Mouse (Mus musculus): Measurements from ENCODE around the gene Kdm5b. TPM values are rescaled to one million over a fixed set of nuclear protein-coding genes. Genes with fewer than 3 reads are reported as not detected.

Kdm5b gene
- polyA plus RNA-seq, 1 experiment from 2014 or later: 74.0 TPM

GRCm38 (mm10) chr1:134570171-134570570 is 10.2 kb downstream of the Kdm5b start:
- Histone ChIP-seq H3K27ac (ENCODE audit: low read depth, low read length) (no peak overlapping the region), H3K4me2 (no peak overlapping the region), H3K4me1 (ENCODE audit: control insufficient read depth, insufficient read depth, low read length) (no peaks in the 10 kb centered on the region; the same call in 1 of the 2 replicates), H3K36me3 (ENCODE audit: control insufficient read depth, insufficient read depth, low read length) (no peaks in the 10 kb centered on the region), H3K27me3 (ENCODE audit: control insufficient read depth, insufficient read depth, low read length) (no peaks in the 10 kb centered on the region), H3K9ac (ENCODE audit: low read length) (no peak overlapping the region), H3K9me3 (ENCODE audit: control insufficient read depth, low read length) (no peaks in the 10 kb centered on the region), H3K4me3 (ENCODE audit: low read depth, low read length) (no peak overlapping the region)
- 93% methylated on average over 9 of the region's 9 CpGs for WGBS
- DNase-seq (ENCODE audit: low spot score, missing footprints) (no peak), ATAC-seq (ENCODE audit: low FRiP score) (no peak)

GRCm38 (mm10) chr1:134570631-134571030 is 10.7 kb downstream of the Kdm5b start:
- no peaks in the 10 kb centered on the region for H3K36me3 ChIP-seq (ENCODE audit: control insufficient read depth, insufficient read depth, low read length)
- H3K4me1 ChIP-seq (ENCODE audit: control insufficient read depth, insufficient read depth, low read length): no peaks in the 10 kb centered on the region
- H3K9ac ChIP-seq (ENCODE audit: low read length): no peak overlapping the region
- no peak overlapping the region for H3K4me2 ChIP-seq
- 48% methylated on average over 3 of the region's 3 CpGs for WGBS
- ATAC-seq (ENCODE audit: low FRiP score) (no peak), DNase-seq (ENCODE audit: low spot score, missing footprints) (no peak)
- no peaks in the 10 kb centered on the region for H3K27me3 ChIP-seq (ENCODE audit: control insufficient read depth, insufficient read depth, low read length)
- no peak overlapping the region for H3K4me3 ChIP-seq (ENCODE audit: low read depth, low read length)
- H3K27ac ChIP-seq (ENCODE audit: low read depth, low read length): no peak overlapping the region
- no peaks in the 10 kb centered on the region for H3K9me3 ChIP-seq (ENCODE audit: control insufficient read depth, low read length)

GRCm38 (mm10) chr1:134573300-134573931 is 13.4 kb downstream of the Kdm5b start:
- no peak for DNase-seq (ENCODE audit: low spot score, missing footprints)
- no peak for ATAC-seq (ENCODE audit: low FRiP score)
- no peaks in the 10 kb centered on the region for H3K36me3 ChIP-seq (ENCODE audit: control insufficient read depth, insufficient read depth, low read length)
- H3K4me3 ChIP-seq (ENCODE audit: low read depth, low read length): no peak overlapping the region
- no peaks in the 10 kb centered on the region for H3K9me3 ChIP-seq (ENCODE audit: control insufficient read depth, low read length)
- 73% methylated on average over 1 of the region's 1 CpGs for WGBS
- H3K27me3 ChIP-seq (ENCODE audit: control insufficient read depth, insufficient read depth, low read length): no peaks in the 10 kb centered on the region
- no peak overlapping the region for H3K4me2 ChIP-seq
- H3K4me1 ChIP-seq (ENCODE audit: control insufficient read depth, insufficient read depth, low read length): no peaks in the 10 kb centered on the region
- no peak overlapping the region for H3K9ac ChIP-seq (ENCODE audit: low read length)
- no peak overlapping the region for H3K27ac ChIP-seq (ENCODE audit: low read depth, low read length)

- 74% methylated on average over 5 of the region's 5 CpGs for WGBS
- no peak overlapping the region for H3K9ac ChIP-seq (ENCODE audit: low read length)
- no peaks in the 10 kb centered on the region for H3K27me3 ChIP-seq (ENCODE audit: control insufficient read depth, insufficient read depth, low read length)
- no peaks in the 10 kb centered on the region for H3K9me3 ChIP-seq (ENCODE audit: control insufficient read depth, low read length)
- H3K4me1 ChIP-seq (ENCODE audit: control insufficient read depth, insufficient read depth, low read length): no peaks in the 10 kb centered on the region
- DNase-seq (ENCODE audit: low spot score, missing footprints): no peak
- H3K4me3 ChIP-seq (ENCODE audit: low read depth, low read length): no peak overlapping the region
- H3K27ac ChIP-seq (ENCODE audit: low read depth, low read length): no peak overlapping the region
- ATAC-seq (ENCODE audit: low FRiP score): no peak
- H3K4me2 ChIP-seq: no peak overlapping the region
- H3K36me3 ChIP-seq (ENCODE audit: control insufficient read depth, insufficient read depth, low read length): no peaks in the 10 kb centered on the region
Measured at GRCm38 (mm10) chr1:134573932-134574315, 14.0 kb downstream of the Kdm5b start.

GRCm38 (mm10) chr1:134577384-134578120 is 17.6 kb downstream of the Kdm5b start:
- DNase-seq (ENCODE audit: low spot score, missing footprints) (no peak), ATAC-seq (ENCODE audit: low FRiP score) (no peak)
- Histone ChIP-seq H3K36me3 (ENCODE audit: control insufficient read depth, insufficient read depth, low read length) (no peaks in the 10 kb centered on the region), H3K9ac (ENCODE audit: low read length) (no peak overlapping the region), H3K9me3 (ENCODE audit: control insufficient read depth, low read length) (no peaks in the 10 kb centered on the region), H3K4me3 (ENCODE audit: low read depth, low read length) (no peak overlapping the region), H3K4me2 (no peak overlapping the region), H3K27me3 (ENCODE audit: control insufficient read depth, insufficient read depth, low read length) (no peaks in the 10 kb centered on the region), H3K27ac (ENCODE audit: low read depth, low read length) (no peak overlapping the region), H3K4me1 (ENCODE audit: control insufficient read depth, insufficient read depth, low read length) (no peaks in the 10 kb centered on the region)
- 84% methylated on average over 6 of the region's 6 CpGs for WGBS

GRCm38 (mm10) chr1:134580796-134581195 is 20.8 kb downstream of the Kdm5b start:
- no peak overlapping the region for H3K27ac ChIP-seq (ENCODE audit: low read depth, low read length)
- 99% methylated on average over 2 of the region's 2 CpGs for WGBS
- H3K4me2 ChIP-seq: no peak overlapping the region
- H3K36me3 ChIP-seq (ENCODE audit: control insufficient read depth, insufficient read depth, low read length): no peaks in the 10 kb centered on the region; the same call in 1 of the 2 replicates
- ATAC-seq (ENCODE audit: low FRiP score): no peak
- H3K9ac ChIP-seq (ENCODE audit: low read length): no peak overlapping the region
- no peak for DNase-seq (ENCODE audit: low spot score, missing footprints)
- no peaks in the 10 kb centered on the region for H3K4me1 ChIP-seq (ENCODE audit: control insufficient read depth, insufficient read depth, low read length)
- no peaks in the 10 kb centered on the region for H3K27me3 ChIP-seq (ENCODE audit: control insufficient read depth, insufficient read depth, low read length)
- H3K4me3 ChIP-seq (ENCODE audit: low read depth, low read length): no peak overlapping the region
- no peaks in the 10 kb centered on the region for H3K9me3 ChIP-seq (ENCODE audit: control insufficient read depth, low read length)

- ATAC-seq (ENCODE audit: low FRiP score) (no peak), DNase-seq (ENCODE audit: low spot score, missing footprints) (no peak)
- Histone ChIP-seq H3K4me1 (ENCODE audit: control insufficient read depth, insufficient read depth, low read length) (no peaks in the 10 kb centered on the region), H3K27me3 (ENCODE audit: control insufficient read depth, insufficient read depth, low read length) (no peaks in the 10 kb centered on the region), H3K9ac (ENCODE audit: low read length) (no peak overlapping the region), H3K9me3 (ENCODE audit: control insufficient read depth, low read length) (no peaks in the 10 kb centered on the region), H3K36me3 (ENCODE audit: control insufficient read depth, insufficient read depth, low read length) (no peaks in the 10 kb centered on the region; the same call in 1 of the 2 replicates), H3K4me3 (ENCODE audit: low read depth, low read length) (no peak overlapping the region), H3K27ac (ENCODE audit: low read depth, low read length) (no peak overlapping the region), H3K4me2 (no peak overlapping the region)
- 88% methylated on average over 3 of the region's 3 CpGs for WGBS
Measured at GRCm38 (mm10) chr1:134583560-134583959, 23.6 kb downstream of the Kdm5b start.

- no peaks in the 10 kb centered on the region for H3K27me3 ChIP-seq (ENCODE audit: control insufficient read depth, insufficient read depth, low read length)
- H3K27ac ChIP-seq (ENCODE audit: low read depth, low read length): no peak overlapping the region
- no peaks in the 10 kb centered on the region for H3K9me3 ChIP-seq (ENCODE audit: control insufficient read depth, low read length)
- no peak overlapping the region for H3K9ac ChIP-seq (ENCODE audit: low read length)
- no peak overlapping the region for H3K4me2 ChIP-seq
- ATAC-seq (ENCODE audit: low FRiP score): no peak
- DNase-seq (ENCODE audit: low spot score, missing footprints): no peak
- peaks cover 5% of the 10 kb centered on the region for H3K36me3 ChIP-seq (ENCODE audit: control insufficient read depth, insufficient read depth, low read length)
- H3K4me3 ChIP-seq (ENCODE audit: low read depth, low read length): no peak overlapping the region
- H3K4me1 ChIP-seq (ENCODE audit: control insufficient read depth, insufficient read depth, low read length): no peaks in the 10 kb centered on the region
Measured at GRCm38 (mm10) chr1:134589676-134590075, 29.7 kb downstream of the Kdm5b start.

GRCm38 (mm10) chr1:134591773-134592172 is 31.8 kb downstream of the Kdm5b start:
- H3K4me3 ChIP-seq (ENCODE audit: low read depth, low read length): no peak overlapping the region
- no peaks in the 10 kb centered on the region for H3K27me3 ChIP-seq (ENCODE audit: control insufficient read depth, insufficient read depth, low read length)
- WGBS: 92% methylated on average over 2 of the region's 2 CpGs
- no peak overlapping the region for H3K4me2 ChIP-seq
- DNase-seq (ENCODE audit: low spot score, missing footprints) (no peak), ATAC-seq (ENCODE audit: low FRiP score) (no peak)
- H3K4me1 ChIP-seq (ENCODE audit: control insufficient read depth, insufficient read depth, low read length): no peaks in the 10 kb centered on the region
- peaks cover 5% of the 10 kb centered on the region for H3K36me3 ChIP-seq (ENCODE audit: control insufficient read depth, insufficient read depth, low read length)
- H3K9me3 ChIP-seq (ENCODE audit: control insufficient read depth, low read length): no peaks in the 10 kb centered on the region
- no peak overlapping the region for H3K27ac ChIP-seq (ENCODE audit: low read depth, low read length)
- H3K9ac ChIP-seq (ENCODE audit: low read length): no peak overlapping the region
